Mouse (Mus musculus): Measurements from ENCODE around the gene Rwdd1. TPM values are rescaled to one million over a fixed set of nuclear protein-coding genes. Genes with fewer than 3 reads are reported as not detected.
"Not testable (repeated sequence)": the region's sequence is repeated elsewhere in the genome, so short reads cannot be mapped to it uniquely, and the experiment has no call there.

Rwdd1 gene
- polyA plus RNA-seq, 1 experiment from 2014 or later, result 118 TPM

- Histone ChIP-seq H3K4me2 (peak overlapping the region; percentile 91), H3K36me3 (ENCODE audit: control insufficient read depth, insufficient read depth, low read length) (0 out of 2 replicates have a peak, but pooled peaks cover 2% of the 10 kb centered on the region), H3K27ac (ENCODE audit: low read depth, low read length) (peak overlapping the region; percentile 97), H3K4me1 (ENCODE audit: control insufficient read depth, insufficient read depth, low read length) (peaks cover 10% of the 10 kb centered on the region), H3K9ac (ENCODE audit: low read depth, low read length) (peak overlapping the region; percentile 92), H3K4me3 (ENCODE audit: low read depth, low read length) (peak overlapping the region; percentile 90), H3K27me3 (ENCODE audit: control insufficient read depth, insufficient read depth, low read length) (no peaks in the 10 kb centered on the region), H3K9me3 (replicated peaks; ENCODE audit: control insufficient read depth, low read length) (no peaks in the 10 kb centered on the region)
- ATAC-seq (replicated peaks; ENCODE audit: insufficient number of reproducible peaks, low FRiP score, low TSS enrichment), result no peak; the same call in 1 of the 2 replicates
- 1% methylated on average over 21 of the region's 21 CpGs for WGBS (ENCODE audit: insufficient replicate concordance)
Observed at GRCm38 (mm10) chr10:34018746-34019301, 600 bp downstream of the Rwdd1 start.

GRCm38 (mm10) chr10:34013241-34013640, 6.2 kb downstream of the Rwdd1 start:
- peaks cover 5% of the 10 kb centered on the region for H3K4me1 ChIP-seq (ENCODE audit: control insufficient read depth, insufficient read depth, low read length)
- no peaks in the 10 kb centered on the region for H3K9me3 ChIP-seq (replicated peaks; ENCODE audit: control insufficient read depth, low read length)
- 81% methylated on average over 2 of the region's 2 CpGs for WGBS (ENCODE audit: insufficient replicate concordance)
- H3K36me3 ChIP-seq (ENCODE audit: control insufficient read depth, insufficient read depth, low read length), result 0 out of 2 replicates have a peak, but pooled peaks cover 2% of the 10 kb centered on the region
- H3K9ac ChIP-seq (ENCODE audit: low read depth, low read length), result no peak overlapping the region
- no peaks in the 10 kb centered on the region for H3K27me3 ChIP-seq (ENCODE audit: control insufficient read depth, insufficient read depth, low read length)
- no peak overlapping the region for H3K4me3 ChIP-seq (ENCODE audit: low read depth, low read length)
- no peak overlapping the region for H3K27ac ChIP-seq (ENCODE audit: low read depth, low read length)
- H3K4me2 ChIP-seq, result no peak overlapping the region
- ATAC-seq (replicated peaks; ENCODE audit: insufficient number of reproducible peaks, low FRiP score, low TSS enrichment), result no peak

DNA sequence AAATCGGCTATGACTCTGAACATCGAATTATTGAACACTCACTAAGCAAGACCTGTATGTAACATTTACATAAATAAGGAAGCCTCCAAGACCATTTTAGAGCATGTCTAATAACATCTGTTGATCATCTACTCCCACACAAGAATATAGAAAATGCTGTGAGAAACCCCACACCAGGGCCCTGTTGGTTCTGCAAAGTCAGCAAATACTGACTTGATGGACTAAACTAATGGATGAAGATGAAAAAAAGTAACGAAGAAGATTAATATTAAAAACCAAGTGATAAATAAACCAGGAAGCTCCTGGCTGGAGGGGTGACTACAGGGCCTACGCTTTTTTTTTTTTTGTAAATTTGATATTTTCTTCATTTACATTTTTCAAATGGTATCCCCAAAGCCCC, 6.8 kb downstream of the Rwdd1 start:
- no peak overlapping the region for H3K4me3 ChIP-seq (ENCODE audit: low read depth, low read length)
- no peak overlapping the region for H3K27ac ChIP-seq (ENCODE audit: low read depth, low read length)
- no peak for ATAC-seq (replicated peaks; ENCODE audit: insufficient number of reproducible peaks, low FRiP score, low TSS enrichment)
- no peaks in the 10 kb centered on the region for H3K9me3 ChIP-seq (replicated peaks; ENCODE audit: control insufficient read depth, low read length)
- H3K27me3 ChIP-seq (ENCODE audit: control insufficient read depth, insufficient read depth, low read length), result no peaks in the 10 kb centered on the region
- 90% methylated on average over 4 of the region's 4 CpGs for WGBS (ENCODE audit: insufficient replicate concordance)
- 0 out of 2 replicates have a peak, but pooled peaks cover 2% of the 10 kb centered on the region for H3K36me3 ChIP-seq (ENCODE audit: control insufficient read depth, insufficient read depth, low read length)
- no peaks in the 10 kb centered on the region for H3K4me1 ChIP-seq (ENCODE audit: control insufficient read depth, insufficient read depth, low read length)
- H3K9ac ChIP-seq (ENCODE audit: low read depth, low read length), result no peak overlapping the region
- no peak overlapping the region for H3K4me2 ChIP-seq

- no peak for ATAC-seq (replicated peaks; ENCODE audit: insufficient number of reproducible peaks, low FRiP score, low TSS enrichment)
- no peak overlapping the region for H3K4me3 ChIP-seq (ENCODE audit: low read depth, low read length)
- H3K4me1 ChIP-seq (ENCODE audit: control insufficient read depth, insufficient read depth, low read length), result no peaks in the 10 kb centered on the region
- no peaks in the 10 kb centered on the region for H3K9me3 ChIP-seq (replicated peaks; ENCODE audit: control insufficient read depth, low read length)
- H3K27me3 ChIP-seq (ENCODE audit: control insufficient read depth, insufficient read depth, low read length), result no peaks in the 10 kb centered on the region
- no peak overlapping the region for H3K9ac ChIP-seq (ENCODE audit: low read depth, low read length)
- no peak overlapping the region for H3K27ac ChIP-seq (ENCODE audit: low read depth, low read length)
- H3K36me3 ChIP-seq (ENCODE audit: control insufficient read depth, insufficient read depth, low read length), result peaks cover 9% of the 10 kb centered on the region
- H3K4me2 ChIP-seq, result no peak overlapping the region
Observed at GRCm38 (mm10) chr10:33998397-33998796, 21.0 kb downstream of the Rwdd1 start.

GRCm38 (mm10) chr10:33996686-33997085, 22.7 kb downstream of the Rwdd1 start:
- 92% methylated on average over 6 of the region's 8 CpGs for WGBS (ENCODE audit: insufficient replicate concordance)
- H3K36me3 ChIP-seq (ENCODE audit: control insufficient read depth, insufficient read depth, low read length); H3K27ac ChIP-seq (ENCODE audit: low read depth, low read length): not testable (repeated sequence)

GRCm38 (mm10) chr10:33986771-33987170, 32.7 kb downstream of the Rwdd1 start:
- no peak overlapping the region for H3K9ac ChIP-seq (ENCODE audit: low read depth, low read length)
- H3K4me2 ChIP-seq, result no peak overlapping the region
- no peak overlapping the region for H3K27ac ChIP-seq (ENCODE audit: low read depth, low read length)
- 20% methylated on average over 4 of the region's 4 CpGs for WGBS (ENCODE audit: insufficient replicate concordance)
- no peaks in the 10 kb centered on the region for H3K4me1 ChIP-seq (ENCODE audit: control insufficient read depth, insufficient read depth, low read length)
- no peaks in the 10 kb centered on the region for H3K27me3 ChIP-seq (ENCODE audit: control insufficient read depth, insufficient read depth, low read length)
- no peaks in the 10 kb centered on the region for H3K9me3 ChIP-seq (replicated peaks; ENCODE audit: control insufficient read depth, low read length)
- no peak for ATAC-seq (replicated peaks; ENCODE audit: insufficient number of reproducible peaks, low FRiP score, low TSS enrichment)
- 0 out of 2 replicates have a peak, but pooled peaks cover 3% of the 10 kb centered on the region for H3K36me3 ChIP-seq (ENCODE audit: control insufficient read depth, insufficient read depth, low read length)
- H3K4me3 ChIP-seq (ENCODE audit: low read depth, low read length), result no peak overlapping the region

More at GRCm38 (mm10) chr10:33996686-33997085, 22.7 kb downstream of the Rwdd1 start:
- not testable (repeated sequence) for H3K4me3 ChIP-seq (ENCODE audit: low read depth, low read length); H3K4me2 ChIP-seq; H3K27me3 ChIP-seq (ENCODE audit: control insufficient read depth, insufficient read depth, low read length); H3K9ac ChIP-seq (ENCODE audit: low read depth, low read length); ATAC-seq (replicated peaks; ENCODE audit: insufficient number of reproducible peaks, low FRiP score, low TSS enrichment); H3K9me3 ChIP-seq (replicated peaks; ENCODE audit: control insufficient read depth, low read length); H3K4me1 ChIP-seq (ENCODE audit: control insufficient read depth, insufficient read depth, low read length)

GRCm38 (mm10) chr10:33974781-33975494, 44.5 kb downstream of the Rwdd1 start:
- H3K36me3 ChIP-seq (ENCODE audit: control insufficient read depth, insufficient read depth, low read length), result no peaks in the 10 kb centered on the region
- H3K27ac ChIP-seq (ENCODE audit: low read depth, low read length), result no peak overlapping the region
- no peak overlapping the region for H3K9ac ChIP-seq (ENCODE audit: low read depth, low read length)
- no peak for ATAC-seq (replicated peaks; ENCODE audit: insufficient number of reproducible peaks, low FRiP score, low TSS enrichment)
- no peak overlapping the region for H3K4me3 ChIP-seq (ENCODE audit: low read depth, low read length)
- H3K27me3 ChIP-seq (ENCODE audit: control insufficient read depth, insufficient read depth, low read length), result no peaks in the 10 kb centered on the region
- no peaks in the 10 kb centered on the region for H3K4me1 ChIP-seq (ENCODE audit: control insufficient read depth, insufficient read depth, low read length)
- no peaks in the 10 kb centered on the region; the same call in 1 of the 2 replicates for H3K9me3 ChIP-seq (replicated peaks; ENCODE audit: control insufficient read depth, low read length)
- WGBS (ENCODE audit: insufficient replicate concordance), result 86% methylated on average over 7 of the region's 7 CpGs
- H3K4me2 ChIP-seq, result no peak overlapping the region

DNA sequence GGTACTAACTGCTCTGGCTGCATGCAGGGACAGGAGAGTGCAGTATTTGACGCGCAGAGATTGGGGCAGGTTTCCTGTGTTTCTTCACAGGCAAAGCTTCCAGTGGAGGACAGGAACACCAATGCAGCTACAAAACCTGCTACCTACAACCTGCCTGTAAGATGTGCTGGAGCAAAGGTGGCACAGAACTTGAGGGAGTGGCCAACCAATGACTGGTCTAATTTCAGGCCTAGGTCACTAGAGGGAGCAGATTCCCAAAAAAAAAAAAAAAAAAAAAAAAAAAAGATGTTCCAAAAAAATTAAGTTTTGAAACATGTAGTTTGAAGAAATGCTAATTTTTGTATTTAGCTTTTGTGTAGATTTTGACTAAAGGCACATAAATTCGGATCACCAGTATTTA, 66.9 kb downstream of the Rwdd1 start:
- ATAC-seq (replicated peaks; ENCODE audit: insufficient number of reproducible peaks, low FRiP score, low TSS enrichment), result no peak
- no peak overlapping the region for H3K27ac ChIP-seq (ENCODE audit: low read depth, low read length)
- no peaks in the 10 kb centered on the region for H3K27me3 ChIP-seq (ENCODE audit: control insufficient read depth, insufficient read depth, low read length)
- WGBS (ENCODE audit: insufficient replicate concordance), result 71% methylated on average over 3 of the region's 3 CpGs
- no peaks in the 10 kb centered on the region for H3K4me1 ChIP-seq (ENCODE audit: control insufficient read depth, insufficient read depth, low read length)
- H3K9ac ChIP-seq (ENCODE audit: low read depth, low read length), result no peak overlapping the region
- no peaks in the 10 kb centered on the region for H3K36me3 ChIP-seq (ENCODE audit: control insufficient read depth, insufficient read depth, low read length)
- no peaks in the 10 kb centered on the region for H3K9me3 ChIP-seq (replicated peaks; ENCODE audit: control insufficient read depth, low read length)
- no peak overlapping the region for H3K4me2 ChIP-seq
- no peak overlapping the region for H3K4me3 ChIP-seq (ENCODE audit: low read depth, low read length)

All from heart, embryonic 11.5 days (tissue).